Mouse (Mus musculus) c-Kit-positive CD71-positive TER-119-positive erythroid progenitor cells, embryonic 14.5 days (primary cell): ENCODE measurements around the gene Ube2i.
"Not testable (repeated sequence)": the region's sequence is repeated elsewhere in the genome, so short reads cannot be mapped to it uniquely, and the experiment has no call there.

Source experiments
- DNase-seq: peaks from one replicate; pipeline ENCODE4 v3.0.0-alpha.2; 2013; ENCODE audit warnings: low spot score

The Ube2i gene

GRCm38 (mm10) chr17:25253760-25254159 lies 20.7 kb downstream of the Ube2i start:
- DNase-seq, result no peak

GRCm38 (mm10) chr17:25252643-25253042 lies 21.8 kb downstream of the Ube2i start:
- DNase-seq, result no peak

- no peak for DNase-seq
Measured at GRCm38 (mm10) chr17:25250181-25250835, 24.1 kb downstream of the Ube2i start.

GRCm38 (mm10) chr17:25248033-25248750 lies 26.2 kb downstream of the Ube2i start:
- no peak for DNase-seq

GRCm38 (mm10) chr17:25244239-25244638 lies 30.2 kb downstream of the Ube2i start:
- no peak for DNase-seq

- DNase-seq, result no peak
Measured at GRCm38 (mm10) chr17:25243131-25243780, 31.2 kb downstream of the Ube2i start.

GRCm38 (mm10) chr17:25239695-25240636 lies 34.5 kb downstream of the Ube2i start, which contains the start of the genes Gnptg and Tsr3:
Gene Gnptg, minus strand, starts transcription at chr17:25240124.
Gene Tsr3, plus strand, starts transcription at chr17:25240170.
- peak; percentile 83 for DNase-seq

GRCm38 (mm10) chr17:25235635-25236034 lies 38.8 kb downstream of the Ube2i start:
- no peak for DNase-seq

GRCm38 (mm10) chr17:25231621-25232020 lies 42.8 kb downstream of the Ube2i start:
- not testable (repeated sequence) for DNase-seq

GRCm38 (mm10) chr17:25230700-25231099 lies 43.7 kb downstream of the Ube2i start:
- DNase-seq, result no peak

GRCm38 (mm10) chr17:25230014-25230655 lies 44.3 kb downstream of the Ube2i start:
- not testable (repeated sequence) for DNase-seq

- no peak for DNase-seq
Measured at GRCm38 (mm10) chr17:25227991-25228390, 46.4 kb downstream of the Ube2i start.

- DNase-seq, result peak; percentile 75
Measured at GRCm38 (mm10) chr17:25225659-25226058, 48.8 kb downstream of the Ube2i start.

GRCm38 (mm10) chr17:25224586-25225222 lies 49.7 kb downstream of the Ube2i start:
- no peak for DNase-seq

- DNase-seq, result peak; percentile 73
Measured at GRCm38 (mm10) chr17:25222951-25223601, 51.3 kb downstream of the Ube2i start.

GRCm38 (mm10) chr17:25222504-25222940 lies 51.9 kb downstream of the Ube2i start:
- peak; percentile 48 for DNase-seq

GRCm38 (mm10) chr17:25221821-25222503 lies 52.5 kb downstream of the Ube2i start:
- DNase-seq, result peak; percentile 69

- DNase-seq, result no peak
Measured at GRCm38 (mm10) chr17:25220746-25221145, 53.7 kb downstream of the Ube2i start.

- DNase-seq, result no peak
Measured at GRCm38 (mm10) chr17:25219492-25220295, 54.7 kb downstream of the Ube2i start.
